Mouse (Mus musculus): ENCODE data around the gene Exosc10. TPM values are rescaled to one million over a fixed set of nuclear protein-coding genes. Genes with fewer than 3 reads are reported as not detected.

Gene Exosc10
- total and polyA plus RNA-seq, 2 experiments, result 9.8 to 12.7 TPM

- H3K9ac ChIP-seq (ENCODE audit: low read depth, low read length), result no peak overlapping the region
- peaks cover 12% of the 10 kb centered on the region; the same call in 1 of the 2 replicates for H3K36me3 ChIP-seq (ENCODE audit: control insufficient read depth, insufficient read depth, low read length)
- WGBS, result 87% methylated on average over 9 of the region's 9 CpGs
- no peaks in the 10 kb centered on the region for H3K4me1 ChIP-seq (ENCODE audit: control insufficient read depth, insufficient read depth, low read length)
- H3K4me3 ChIP-seq (ENCODE audit: insufficient read depth, low read depth, low read length), result no peak overlapping the region
- no peak for TF ChIP-seq POLR2A (IDR thresholded peaks at IDR 0.05; ENCODE audit: extremely low read depth, insufficient read depth, low read length)
- H3K79me2 ChIP-seq (ENCODE audit: control insufficient read depth, insufficient read depth, low read length), result no peaks in the 10 kb centered on the region
- H3K27me3 ChIP-seq (ENCODE audit: control insufficient read depth, insufficient read depth, low read length), result no peaks in the 10 kb centered on the region
- DNase-seq (ENCODE audit: extremely low read depth, low read depth, low spot score), result no peak
- H3K27ac ChIP-seq (replicated peaks; ENCODE audit: insufficient read depth, low read depth, low read length), result no peak overlapping the region
Observed at GRCm38 (mm10) chr4:148580765-148581164, 22.5 kb downstream of the Exosc10 start.

- Histone ChIP-seq H3K27ac (replicated peaks; ENCODE audit: insufficient read depth, low read depth, low read length) (no peak overlapping the region), H3K4me3 (ENCODE audit: insufficient read depth, low read depth, low read length) (no peak overlapping the region), H3K4me1 (ENCODE audit: control insufficient read depth, insufficient read depth, low read length) (no peaks in the 10 kb centered on the region), H3K36me3 (ENCODE audit: control insufficient read depth, insufficient read depth, low read length) (peaks cover 12% of the 10 kb centered on the region; the same call in 1 of the 2 replicates), H3K27me3 (ENCODE audit: control insufficient read depth, insufficient read depth, low read length) (no peaks in the 10 kb centered on the region), H3K79me2 (ENCODE audit: control insufficient read depth, insufficient read depth, low read length) (no peaks in the 10 kb centered on the region), H3K9ac (ENCODE audit: low read depth, low read length) (no peak overlapping the region)
- WGBS, result 93% methylated on average over 5 of the region's 5 CpGs
- DNase-seq (ENCODE audit: extremely low read depth, low read depth, low spot score), result no peak
- TF ChIP-seq CTCF (IDR thresholded peaks at IDR 0.05; ENCODE audit: low read depth, low read length), result no peak
- TF ChIP-seq POLR2A (IDR thresholded peaks at IDR 0.05; ENCODE audit: extremely low read depth, insufficient read depth, low read length), result no peak
Observed at GRCm38 (mm10) chr4:148581422-148581821, 23.2 kb downstream of the Exosc10 start.

DNA sequence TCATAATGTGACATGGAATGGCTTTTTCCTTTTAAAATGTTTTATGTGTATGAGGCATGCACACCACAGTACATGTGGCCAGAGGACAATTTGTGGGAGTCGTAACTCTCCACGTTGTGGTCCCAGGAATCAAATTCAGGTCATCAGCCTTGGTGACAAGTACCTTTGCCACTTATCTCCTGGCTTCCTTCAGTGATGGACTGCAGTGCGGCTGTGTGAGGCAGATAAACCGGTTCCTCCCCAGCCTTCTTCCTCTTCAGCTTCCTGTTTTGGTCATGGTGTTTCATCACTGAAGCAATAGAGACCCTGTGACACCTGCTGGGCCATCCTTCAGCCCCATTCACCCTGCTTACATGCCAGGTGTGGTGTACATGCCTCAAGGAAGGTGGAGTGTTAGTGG, 25.0 kb downstream of the Exosc10 start:
- Histone ChIP-seq H3K36me3 (ENCODE audit: control insufficient read depth, insufficient read depth, low read length) (peaks cover 2% of the 10 kb centered on the region; the same call in 1 of the 2 replicates), H3K4me1 (ENCODE audit: control insufficient read depth, insufficient read depth, low read length) (no peaks in the 10 kb centered on the region), H3K27ac (replicated peaks; ENCODE audit: insufficient read depth, low read depth, low read length) (no peak overlapping the region), H3K27me3 (ENCODE audit: control insufficient read depth, insufficient read depth, low read length) (no peaks in the 10 kb centered on the region), H3K4me3 (ENCODE audit: insufficient read depth, low read depth, low read length) (no peak overlapping the region), H3K9ac (ENCODE audit: low read depth, low read length) (no peak overlapping the region), H3K79me2 (ENCODE audit: control insufficient read depth, insufficient read depth, low read length) (no peaks in the 10 kb centered on the region)
- WGBS, result 62% methylated on average over 4 of the region's 4 CpGs
- DNase-seq (ENCODE audit: extremely low read depth, low read depth, low spot score), result no peak
- TF ChIP-seq CTCF (IDR thresholded peaks at IDR 0.05; ENCODE audit: low read depth, low read length) (no peak), POLR2A (IDR thresholded peaks at IDR 0.05; ENCODE audit: extremely low read depth, insufficient read depth, low read length) (no peak)

GRCm38 (mm10) chr4:148586648-148587047, 28.4 kb downstream of the Exosc10 start:
- 68% methylated on average over 9 of the region's 9 CpGs for WGBS
- H3K79me2 ChIP-seq (ENCODE audit: control insufficient read depth, insufficient read depth, low read length), result peaks cover 3% of the 10 kb centered on the region; the same call in 1 of the 2 replicates
- DNase-seq (ENCODE audit: extremely low read depth, low read depth, low spot score), result no peak
- no peaks in the 10 kb centered on the region; the same call in 1 of the 2 replicates for H3K36me3 ChIP-seq (ENCODE audit: control insufficient read depth, insufficient read depth, low read length)
- peaks cover 3% of the 10 kb centered on the region for H3K4me1 ChIP-seq (ENCODE audit: control insufficient read depth, insufficient read depth, low read length)
- H3K27me3 ChIP-seq (ENCODE audit: control insufficient read depth, insufficient read depth, low read length), result no peaks in the 10 kb centered on the region
- TF ChIP-seq CTCF (IDR thresholded peaks at IDR 0.05; ENCODE audit: low read depth, low read length) (no peak), POLR2A (IDR thresholded peaks at IDR 0.05; ENCODE audit: extremely low read depth, insufficient read depth, low read length) (no peak)
- H3K4me3 ChIP-seq (ENCODE audit: insufficient read depth, low read depth, low read length), result no peak overlapping the region
- H3K27ac ChIP-seq (replicated peaks; ENCODE audit: insufficient read depth, low read depth, low read length), result no peak overlapping the region
- H3K9ac ChIP-seq (ENCODE audit: low read depth, low read length), result no peak overlapping the region

DNA sequence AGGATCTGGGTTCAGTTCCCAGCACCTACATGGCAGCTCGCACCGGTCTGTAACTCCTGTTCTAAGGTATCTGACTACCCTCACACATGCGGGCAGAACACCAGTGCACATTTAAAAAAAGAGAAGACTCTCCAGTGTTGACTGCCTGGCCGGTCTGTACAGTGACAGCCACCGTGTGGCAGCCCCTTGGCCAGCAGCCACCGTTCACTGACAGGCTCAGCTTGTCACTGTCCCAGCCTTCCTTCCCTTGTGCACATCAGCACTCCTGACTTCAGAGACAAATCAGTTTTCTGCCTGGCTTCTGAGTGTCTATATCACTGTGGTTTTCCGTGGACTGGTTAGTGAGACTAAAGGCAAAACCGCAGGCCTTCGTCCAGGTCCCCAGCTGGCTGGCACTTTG, 30.6 kb downstream of the Exosc10 start:
- Histone ChIP-seq H3K27me3 (ENCODE audit: control insufficient read depth, insufficient read depth, low read length) (no peaks in the 10 kb centered on the region), H3K79me2 (ENCODE audit: control insufficient read depth, insufficient read depth, low read length) (peaks cover 9% of the 10 kb centered on the region; the same call in 1 of the 2 replicates), H3K36me3 (ENCODE audit: control insufficient read depth, insufficient read depth, low read length) (no peaks in the 10 kb centered on the region), H3K27ac (replicated peaks; ENCODE audit: insufficient read depth, low read depth, low read length) (no peak overlapping the region), H3K4me3 (ENCODE audit: insufficient read depth, low read depth, low read length) (no peak overlapping the region), H3K4me1 (ENCODE audit: control insufficient read depth, insufficient read depth, low read length) (peaks cover 10% of the 10 kb centered on the region), H3K9ac (ENCODE audit: low read depth, low read length) (no peak overlapping the region)
- WGBS, result 74% methylated on average over 9 of the region's 9 CpGs
- no peak for DNase-seq (ENCODE audit: extremely low read depth, low read depth, low spot score)
- TF ChIP-seq POLR2A (IDR thresholded peaks at IDR 0.05; ENCODE audit: extremely low read depth, insufficient read depth, low read length) (no peak), CTCF (IDR thresholded peaks at IDR 0.05; ENCODE audit: low read depth, low read length) (no peak)

DNA sequence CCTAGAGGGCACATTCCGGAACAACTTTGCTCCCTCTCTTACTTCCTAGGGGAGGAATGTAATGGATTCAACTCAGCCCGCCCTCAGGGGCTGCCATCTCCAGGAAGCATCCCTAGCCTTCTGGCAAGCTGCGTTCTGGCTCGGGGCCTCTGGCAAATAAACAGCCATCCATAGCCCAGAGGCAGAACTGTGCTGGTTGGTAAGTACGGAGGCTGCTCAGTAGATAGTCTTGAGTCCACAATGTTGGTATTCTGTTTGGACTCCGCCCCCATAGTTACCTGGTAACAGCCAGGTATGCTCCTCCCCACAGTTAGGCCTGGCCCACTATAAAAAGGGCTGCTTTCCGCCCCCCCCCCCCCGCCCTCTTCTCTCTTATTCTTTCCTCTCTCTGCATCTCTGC, 31.3 kb downstream of the Exosc10 start:
- Histone ChIP-seq H3K36me3 (ENCODE audit: control insufficient read depth, insufficient read depth, low read length) (no peaks in the 10 kb centered on the region), H3K79me2 (ENCODE audit: control insufficient read depth, insufficient read depth, low read length) (peaks cover 9% of the 10 kb centered on the region; the same call in 1 of the 2 replicates), H3K27ac (replicated peaks; ENCODE audit: insufficient read depth, low read depth, low read length) (no peak overlapping the region), H3K4me1 (ENCODE audit: control insufficient read depth, insufficient read depth, low read length) (peaks cover 10% of the 10 kb centered on the region), H3K27me3 (ENCODE audit: control insufficient read depth, insufficient read depth, low read length) (no peaks in the 10 kb centered on the region), H3K4me3 (ENCODE audit: insufficient read depth, low read depth, low read length) (no peak overlapping the region), H3K9ac (ENCODE audit: low read depth, low read length) (no peak overlapping the region)
- TF ChIP-seq CTCF (IDR thresholded peaks at IDR 0.05; ENCODE audit: low read depth, low read length), result no peak
- no peak for TF ChIP-seq POLR2A (IDR thresholded peaks at IDR 0.05; ENCODE audit: extremely low read depth, insufficient read depth, low read length)
- no peak for DNase-seq (ENCODE audit: extremely low read depth, low read depth, low spot score)
- whole genome bisulfite sequencing, result 55% methylated on average over 8 of the region's 8 CpGs
